Mouse (Mus musculus) spleen, adult 12 weeks (tissue): Measurements from ENCODE around the gene Rftn1.

Experiments
- DNase-seq: peaks from one replicate; pipeline ENCODE4 v3.0.0; 2022; ENCODE audit warnings: low spot score

Gene Rftn1

GRCm38 (mm10) chr17:50021400-50021799 is 169.1 kb downstream of the Rftn1 start:
- no peak for DNase-seq

- peak; percentile 68 for DNase-seq
Measured at GRCm38 (mm10) chr17:50020211-50021001, 170.1 kb downstream of the Rftn1 start.

- DNase-seq, result no peak
Measured at GRCm38 (mm10) chr17:50019819-50020210, 170.7 kb downstream of the Rftn1 start.

DNA sequence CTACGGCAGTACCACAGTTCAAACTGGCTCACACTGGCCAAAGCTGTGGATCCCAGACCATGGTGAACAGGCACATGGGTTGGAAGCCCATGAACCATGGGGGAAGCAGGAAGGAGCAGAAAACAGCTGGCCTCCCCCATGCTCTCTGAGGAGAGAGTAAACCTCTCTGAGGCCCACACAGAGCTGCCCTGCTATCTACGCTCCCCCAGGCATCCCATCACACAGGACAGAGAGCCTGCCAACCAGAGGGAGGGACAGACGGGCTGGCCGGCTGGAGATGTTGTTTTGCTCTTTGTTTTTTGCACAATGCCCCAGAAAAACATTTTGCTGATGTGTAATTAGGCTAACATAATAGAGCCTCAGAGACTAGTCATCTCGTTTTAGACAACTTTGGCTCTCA is 171.4 kb downstream of the Rftn1 start:
- DNase-seq, result peak; percentile 57

- no peak for DNase-seq
Measured at GRCm38 (mm10) chr17:50014708-50015107, 175.8 kb downstream of the Rftn1 start.

DNA sequence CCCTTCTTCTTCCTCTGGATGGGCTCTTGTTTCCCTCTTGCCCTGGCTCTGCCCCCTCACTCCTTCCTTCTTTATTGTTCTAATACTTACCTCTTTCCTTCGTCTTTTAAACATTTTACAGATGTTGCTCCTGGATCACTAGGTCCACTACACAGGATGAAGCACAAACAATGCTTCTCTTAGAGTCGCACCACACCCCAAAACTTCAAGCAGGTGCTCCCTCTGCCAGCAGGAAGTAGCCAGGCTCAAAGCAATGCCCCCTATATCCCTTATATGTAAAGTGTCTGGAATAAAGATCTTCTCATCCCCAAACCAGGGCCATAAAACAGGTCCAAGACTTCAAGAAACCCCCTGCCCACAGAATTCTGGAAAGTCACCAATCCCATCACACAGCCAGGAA is 176.6 kb downstream of the Rftn1 start:
- no peak for DNase-seq

DNA sequence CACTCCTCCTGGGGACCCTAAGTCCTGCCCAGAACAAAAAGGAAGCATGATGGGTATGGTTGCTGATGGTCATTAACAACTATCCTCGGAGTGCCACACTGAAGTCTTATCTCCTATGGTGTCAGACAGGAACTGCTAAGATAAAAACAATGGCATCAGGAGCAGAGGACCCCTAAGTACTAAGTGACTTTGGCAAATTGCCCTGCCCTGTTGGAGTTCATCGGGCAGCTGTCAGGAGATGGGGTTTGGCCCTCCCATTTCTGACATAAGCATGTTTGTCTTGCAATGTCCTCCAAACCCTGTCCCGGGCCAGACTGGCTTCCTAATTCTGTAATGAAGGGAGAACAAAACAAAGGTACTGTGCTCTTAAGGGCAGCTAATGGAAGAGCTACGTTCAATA is 180.4 kb downstream of the Rftn1 start:
- DNase-seq, result no peak

DNA sequence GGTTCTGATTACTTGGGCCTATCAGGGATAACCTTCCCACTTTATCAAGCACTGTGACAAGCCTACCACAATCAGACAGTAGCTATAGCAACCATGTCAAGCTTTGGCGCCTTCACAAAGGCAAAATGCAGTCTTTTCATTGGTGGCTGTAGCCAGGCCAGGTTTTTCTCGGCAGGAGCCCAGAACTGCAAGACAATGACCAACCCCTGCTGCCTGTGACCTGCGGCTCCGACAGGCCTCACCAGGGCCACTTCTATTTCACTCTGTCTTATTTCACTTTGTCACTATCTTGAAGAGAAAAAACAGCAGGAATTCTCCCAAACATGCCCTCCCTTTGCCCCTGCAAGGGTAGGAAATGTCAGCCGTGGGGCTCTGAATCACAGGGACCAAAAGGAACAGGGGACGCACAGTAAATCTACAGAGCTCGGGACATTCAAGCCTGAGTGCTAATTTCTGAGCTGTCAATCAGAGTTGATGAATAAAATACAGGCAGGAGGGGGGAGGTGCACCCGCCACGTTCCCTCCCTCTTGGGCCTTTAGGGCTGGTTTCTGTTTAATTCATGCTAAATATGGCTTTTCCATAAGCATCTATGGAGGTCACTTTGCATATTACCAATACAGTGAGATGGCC is 183.6 kb downstream of the Rftn1 start:
- DNase-seq, result no peak

DNA sequence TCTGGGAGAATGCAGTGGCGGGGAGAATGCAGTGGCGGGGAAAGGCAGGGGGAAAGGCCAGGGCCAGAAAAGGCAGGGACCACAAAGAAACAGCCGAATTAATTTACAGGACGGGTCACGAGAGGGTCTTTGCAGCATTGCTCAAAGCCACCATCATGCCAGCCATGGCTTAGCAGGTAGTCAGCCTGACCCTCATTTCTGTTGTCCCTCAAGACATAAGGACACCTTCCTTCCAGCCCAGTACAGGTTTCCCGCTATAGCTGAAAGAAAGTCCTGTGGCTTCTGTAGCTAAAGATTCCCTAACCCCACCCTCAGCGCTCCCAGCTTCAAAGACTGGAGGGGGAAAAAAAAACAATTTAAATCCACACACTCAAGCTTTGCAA is 184.1 kb downstream of the Rftn1 start:
- DNase-seq, result no peak

GRCm38 (mm10) chr17:50003156-50003555 is 187.3 kb downstream of the Rftn1 start:
- DNase-seq, result no peak

DNA sequence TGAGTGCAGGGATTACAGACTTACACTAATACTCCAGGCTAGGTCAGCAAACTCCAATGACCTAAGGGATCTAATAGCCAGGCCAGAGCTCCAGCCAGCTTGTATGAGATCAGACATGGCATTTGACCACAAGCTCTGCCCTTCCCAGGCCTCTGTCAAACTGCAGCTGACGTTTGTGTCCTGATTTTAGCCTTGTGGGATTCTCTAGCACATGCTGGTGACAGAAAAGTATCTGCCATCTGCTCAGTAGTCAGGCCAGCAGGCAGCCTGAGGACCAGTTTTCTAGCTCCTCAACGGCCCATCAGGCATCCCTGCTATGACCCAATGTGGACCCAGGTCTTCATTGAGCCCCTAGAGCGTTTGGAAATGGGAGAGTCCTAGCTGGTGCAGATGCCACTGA is 188.3 kb downstream of the Rftn1 start:
- DNase-seq, result no peak

GRCm38 (mm10) chr17:50001754-50002153 is 188.7 kb downstream of the Rftn1 start:
- DNase-seq, result no peak

DNA sequence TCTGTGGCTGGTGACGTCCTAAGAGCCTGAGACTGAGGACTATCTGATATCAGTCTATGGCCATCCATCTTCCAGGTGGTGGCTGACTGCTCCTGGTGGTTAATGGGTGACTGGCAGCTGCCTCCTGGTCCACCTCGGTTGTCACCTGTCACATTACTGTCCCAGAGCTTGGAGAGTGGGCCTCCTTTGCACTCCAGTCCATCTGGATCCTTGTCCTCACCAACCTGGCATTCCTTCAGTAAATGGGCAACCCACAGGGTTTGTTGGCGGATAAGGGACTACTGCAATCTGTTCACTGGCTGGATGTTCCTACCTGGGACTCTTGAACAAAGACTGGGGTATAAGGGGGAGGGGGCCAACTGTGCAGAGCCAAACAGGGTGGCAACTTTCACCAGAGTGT is 189.9 kb downstream of the Rftn1 start:
- DNase-seq, result no peak

DNA sequence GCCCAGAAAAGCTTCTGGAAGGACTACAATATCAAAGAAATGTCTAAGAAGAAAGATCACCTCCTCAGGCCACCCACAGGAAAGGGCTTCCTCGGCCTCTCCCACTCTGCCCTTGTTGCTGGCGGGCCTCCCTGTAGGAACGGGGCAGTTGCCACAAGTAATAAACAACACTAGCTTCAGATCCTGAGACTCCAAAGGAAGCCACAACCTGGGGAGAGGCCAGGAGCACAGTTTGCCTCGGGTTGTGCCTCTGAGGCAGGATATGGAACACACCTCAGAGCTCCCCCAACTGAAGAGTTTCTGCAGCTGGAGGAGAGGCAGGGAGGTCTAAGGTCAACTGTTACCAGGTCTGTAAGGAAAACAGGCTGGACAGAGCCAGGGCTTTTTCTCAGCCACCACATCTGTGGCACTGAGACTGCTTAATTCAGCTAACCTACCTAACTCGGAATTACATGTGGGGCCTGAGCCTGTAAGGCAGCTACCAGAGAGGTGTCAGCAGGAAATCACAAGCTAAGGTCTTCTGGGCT is 193.8 kb downstream of the Rftn1 start:
- no peak for DNase-seq

DNA sequence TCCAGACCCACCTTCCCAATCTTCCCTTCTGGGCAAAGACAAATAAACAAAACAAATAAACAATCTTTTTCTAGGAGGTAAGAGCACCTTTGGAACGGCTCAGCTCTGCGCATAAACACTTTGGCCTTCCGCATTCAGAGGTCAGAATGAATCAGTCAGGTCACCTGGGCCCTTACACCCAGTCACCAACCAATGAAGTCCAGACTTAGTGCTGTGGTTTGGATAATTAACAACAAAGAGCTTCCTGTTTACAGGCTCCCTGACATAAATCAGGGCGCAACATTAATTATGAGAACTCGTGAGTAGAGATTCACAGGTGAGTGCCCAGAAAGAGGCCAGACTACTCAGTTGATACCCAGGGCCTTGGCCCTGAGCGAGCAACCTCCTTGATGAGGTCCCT is 194.4 kb downstream of the Rftn1 start:
- no peak for DNase-seq

- DNase-seq, result no peak
Measured at GRCm38 (mm10) chr17:49995226-49995625, 195.2 kb downstream of the Rftn1 start.

- DNase-seq, result no peak
Measured at GRCm38 (mm10) chr17:49993631-49994030, 196.8 kb downstream of the Rftn1 start.

DNA sequence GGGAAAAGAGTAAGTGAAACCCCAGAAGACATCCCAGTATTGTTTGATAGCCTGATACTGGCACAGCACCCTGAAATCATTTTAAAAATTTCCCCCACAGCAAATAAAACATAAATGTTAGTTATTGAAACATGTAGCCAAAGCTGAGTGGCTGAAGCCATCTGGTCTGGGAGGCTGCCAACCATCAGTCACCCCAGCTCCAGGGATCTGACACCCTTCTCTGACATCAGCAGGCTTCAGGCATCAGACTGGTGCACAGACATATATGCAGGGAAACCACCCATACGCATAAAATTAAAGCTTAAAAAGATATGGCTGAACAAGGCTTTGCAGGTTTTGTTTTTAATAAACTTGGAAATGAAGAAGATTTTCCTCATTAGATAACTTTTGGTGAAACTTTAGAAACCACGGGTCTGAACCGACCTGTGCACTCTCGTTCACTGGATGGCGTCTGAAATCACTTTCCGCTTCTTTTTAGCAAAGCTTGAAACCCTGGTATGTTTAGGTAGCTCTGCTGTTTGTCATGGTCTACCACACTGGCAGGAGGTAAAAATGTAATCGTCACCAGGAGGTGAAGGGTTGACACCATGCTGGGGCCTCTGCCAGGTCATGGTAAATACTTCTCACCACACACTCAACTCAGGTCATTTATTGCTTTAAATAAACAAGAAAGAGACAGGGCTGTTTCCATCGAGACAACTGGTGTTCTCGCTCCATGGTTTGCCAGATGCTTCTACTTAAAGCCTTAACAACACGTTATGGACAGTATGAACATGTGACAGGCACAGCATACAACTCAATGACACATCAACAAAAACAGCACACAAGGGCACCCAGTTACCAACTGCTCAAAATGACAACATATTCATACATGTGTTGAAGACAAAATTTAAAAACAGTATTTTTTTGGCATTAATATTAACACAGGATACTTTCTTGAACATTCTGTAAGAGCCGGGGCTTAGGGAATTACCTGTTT is 197.6 kb downstream of the Rftn1 start:
- no peak for DNase-seq

GRCm38 (mm10) chr17:49989583-49989982 is 200.9 kb downstream of the Rftn1 start:
- DNase-seq, result no peak

GRCm38 (mm10) chr17:49987095-49987494 is 203.4 kb downstream of the Rftn1 start:
- no peak for DNase-seq

- DNase-seq, result no peak
Measured at GRCm38 (mm10) chr17:49983478-49983877, 207.0 kb downstream of the Rftn1 start.

DNA sequence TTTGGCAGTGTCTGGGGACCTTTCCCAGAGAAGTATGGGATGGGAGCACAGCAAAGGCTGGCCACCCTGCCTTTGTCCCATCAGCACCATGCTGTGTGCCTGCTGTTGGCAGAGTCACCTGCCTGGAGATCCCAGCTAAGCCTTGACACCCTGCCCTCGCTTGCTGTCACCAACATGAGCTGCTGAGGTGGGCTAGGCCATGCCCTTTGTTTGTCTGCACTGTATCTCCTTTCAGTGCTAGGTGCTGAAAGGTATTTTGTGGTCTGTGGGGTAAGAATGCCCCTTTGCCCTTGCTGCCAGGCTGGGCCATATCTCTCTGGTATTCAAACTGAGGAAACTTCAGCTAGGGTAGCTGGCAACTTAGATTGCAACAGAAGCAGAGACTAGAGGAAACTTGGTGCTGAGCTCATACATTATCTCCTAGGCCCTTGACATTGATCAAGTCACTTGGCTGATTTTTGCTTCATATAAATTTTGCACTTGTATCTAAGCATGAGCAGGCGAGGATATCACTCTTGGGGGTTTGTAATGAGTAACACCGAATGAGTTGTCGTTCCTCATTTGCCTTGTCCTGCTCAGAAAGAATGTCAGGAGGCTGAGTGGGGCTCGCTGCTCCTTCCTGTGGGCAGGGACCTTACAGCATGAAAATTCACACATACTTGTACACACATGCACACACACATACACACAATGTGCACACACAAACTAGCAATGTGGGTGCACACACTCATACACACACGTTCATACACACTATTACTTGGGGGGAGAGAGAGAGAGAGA is 207.7 kb downstream of the Rftn1 start:
- no peak for DNase-seq
